Mouse (Mus musculus) heart, postnatal 25 days (tissue): ENCODE results near the gene C1qtnf6. TPM values are rescaled to one million over a fixed set of nuclear protein-coding genes. Genes with fewer than 3 reads are reported as not detected.
A peak's percentile ranks its signal among the peaks of the same experiment; 100 is the strongest.

ENCODE experiments used
- DNase-seq: peaks from one replicate; pipeline ENCODE4 v3.0.0; 2022; ENCODE audit warnings: low spot score
- intact Hi-C: fragments of 180-260 bp; cut with DNase I; formaldehyde crosslinking; loops from one replicate; pipeline ENCODE4 v1.15.1; 2025
- total RNA-seq, 2 experiments: library from RNA; stranded (reverse); gene quantifications; 2 replicates each; pipeline ENCODE4 v1.2.3; 2021

Gene C1qtnf6
- total RNA-seq, 2 experiments from 2014 or later = 56.6 to 59.4 TPM

DNA sequence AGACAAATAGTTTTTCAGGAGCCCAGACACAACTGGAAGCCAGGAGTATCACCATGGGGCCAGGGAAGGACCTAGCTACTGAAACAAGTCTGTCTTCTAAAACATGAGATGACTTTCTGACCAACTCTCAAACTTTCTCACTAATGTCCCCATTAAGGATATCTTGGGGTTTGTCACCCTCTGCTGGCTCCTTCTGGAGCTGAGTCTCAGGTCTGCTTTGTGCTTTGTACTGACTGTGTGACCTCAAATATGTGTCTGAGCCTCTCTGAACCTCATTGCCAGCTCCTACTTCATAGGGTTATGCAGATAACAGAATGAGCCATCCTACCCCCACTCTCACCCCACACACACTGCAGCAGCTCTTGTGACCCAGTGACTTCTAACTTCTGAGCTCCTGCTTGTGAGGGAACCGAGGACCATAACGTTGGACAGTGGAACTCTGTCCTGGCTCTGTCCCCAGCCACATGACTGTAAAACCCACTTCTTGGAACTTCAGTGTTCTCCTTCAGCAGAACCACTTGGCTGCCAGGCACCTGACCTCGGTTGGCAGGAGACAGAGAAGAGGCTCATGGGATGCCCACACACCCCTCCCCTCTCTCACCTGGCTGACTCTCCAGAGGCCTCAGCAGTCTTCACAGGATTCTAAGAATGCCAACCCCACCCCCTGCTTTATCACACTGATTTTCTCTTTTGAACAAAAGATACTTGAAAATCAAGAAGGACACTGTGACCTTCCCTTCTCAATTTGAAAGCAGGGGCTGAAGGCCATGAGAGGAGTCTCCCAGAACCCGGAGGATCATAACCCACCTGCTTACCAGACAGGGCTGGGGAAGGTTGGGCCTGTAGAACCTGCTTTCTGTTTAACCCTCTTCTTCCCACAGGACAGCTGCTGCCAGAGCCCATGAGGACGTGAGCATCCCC, 16.5 kb upstream of the C1qtnf6 start:
- DNase-seq = no peak
- intact Hi-C loops = loop anchor here (5.0 kb wide), 1 partner anchor 35 kb away; no protein-coding TSS in a partner anchor

DNA sequence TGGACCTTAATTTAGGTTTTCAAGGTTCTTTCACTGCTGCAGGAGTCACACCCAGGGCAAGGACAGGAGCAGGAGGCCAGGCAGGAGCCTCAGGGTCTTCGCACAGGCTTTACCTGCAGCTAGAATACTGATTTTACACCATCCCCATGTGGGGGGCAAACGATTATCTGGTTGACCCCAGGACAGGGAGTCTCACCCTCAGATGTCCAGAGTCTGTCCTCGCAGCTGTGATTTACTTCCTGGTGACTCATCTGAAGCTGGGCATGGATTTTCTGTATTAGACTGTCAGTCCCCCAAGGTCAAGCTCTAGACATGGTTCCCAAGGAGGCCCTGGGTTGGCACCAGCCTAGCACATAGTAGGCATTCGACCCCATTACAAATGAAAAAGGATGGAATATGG, 14.8 kb upstream of the C1qtnf6 start:
- intact Hi-C loops = loop anchor here (5.0 kb wide), 1 partner anchor 34 kb away; no protein-coding TSS in a partner anchor
- no peak for DNase-seq

DNA sequence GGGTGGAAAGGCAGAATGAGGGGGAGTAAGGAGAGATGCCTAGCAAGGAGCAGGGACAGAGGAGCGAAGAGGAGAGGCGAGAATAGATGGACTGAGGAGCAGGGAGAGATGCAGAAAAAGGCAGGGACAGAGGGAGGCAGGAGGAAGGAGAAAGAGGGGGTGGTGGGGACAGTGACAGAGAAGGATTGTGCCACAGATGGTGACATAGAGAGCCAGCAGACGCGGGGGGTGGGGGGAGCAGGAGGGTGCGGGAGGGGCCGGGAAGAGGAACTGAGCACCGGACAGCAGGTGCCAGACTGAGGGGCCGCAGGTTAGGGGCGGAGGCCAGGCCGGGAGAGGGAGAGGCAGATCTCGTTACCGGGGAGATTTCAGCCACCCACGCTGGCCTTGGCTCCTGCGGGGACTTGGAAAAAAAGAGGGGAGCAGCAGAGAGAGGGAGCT, 13.4 kb upstream of the C1qtnf6 start, which contains the start of gene Sstr3:
TSS of gene Sstr3 (minus strand) at position 125 of the 441 bp plus-strand sequence.
- no peak for DNase-seq
- intact Hi-C loops = loop anchor here (5.0 kb wide), 1 partner anchor 32 kb away; no protein-coding TSS in a partner anchor

DNA sequence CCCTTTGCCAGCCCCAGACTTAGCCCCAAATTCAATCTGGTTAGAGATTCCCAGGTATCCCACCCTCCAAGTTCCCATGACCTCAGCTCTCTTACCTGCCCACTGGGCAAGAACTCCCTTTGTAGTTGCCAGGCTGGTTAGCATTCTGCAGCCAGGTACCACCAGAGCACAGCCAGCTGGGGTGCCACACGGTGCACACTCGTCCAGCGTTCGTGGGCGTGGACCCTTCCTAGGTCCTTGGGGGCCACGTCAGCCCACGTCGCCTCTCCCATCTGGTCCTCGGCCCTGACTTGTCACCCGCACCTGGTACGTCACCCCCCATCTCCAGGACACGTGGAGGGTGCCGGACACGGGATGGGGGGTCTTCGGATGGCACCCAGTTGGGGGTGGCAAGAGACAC, 12.8 kb upstream of the C1qtnf6 start:
- DNase-seq = no peak
- intact Hi-C loops = no loop called here

DNA sequence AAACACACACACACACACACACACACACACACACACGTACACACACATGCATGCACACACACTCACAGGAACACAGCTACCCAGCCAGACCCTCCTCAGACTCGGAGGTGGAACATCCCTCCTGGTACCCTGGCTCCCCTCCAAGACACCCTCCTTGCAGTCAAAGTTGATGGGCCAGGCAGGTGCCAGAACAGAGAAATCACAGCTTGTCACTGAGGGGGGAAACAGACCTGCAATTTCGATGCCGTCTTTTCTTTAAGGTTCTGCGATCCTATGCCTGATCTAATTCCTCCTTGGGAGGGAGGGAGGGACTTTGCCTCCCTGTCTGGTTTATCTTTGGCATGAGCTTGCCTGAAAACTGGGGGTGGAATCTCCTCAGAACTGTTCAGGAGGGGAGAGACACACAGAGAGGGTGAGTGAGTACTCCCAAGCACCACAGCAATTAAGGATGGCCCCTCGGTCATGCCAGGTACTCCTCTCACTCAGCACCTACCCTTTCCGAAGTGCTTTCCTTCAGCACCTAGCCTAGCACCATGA, 11.6 kb upstream of the C1qtnf6 start:
- DNase-seq = no peak
- intact Hi-C loops = no loop called here

DNA sequence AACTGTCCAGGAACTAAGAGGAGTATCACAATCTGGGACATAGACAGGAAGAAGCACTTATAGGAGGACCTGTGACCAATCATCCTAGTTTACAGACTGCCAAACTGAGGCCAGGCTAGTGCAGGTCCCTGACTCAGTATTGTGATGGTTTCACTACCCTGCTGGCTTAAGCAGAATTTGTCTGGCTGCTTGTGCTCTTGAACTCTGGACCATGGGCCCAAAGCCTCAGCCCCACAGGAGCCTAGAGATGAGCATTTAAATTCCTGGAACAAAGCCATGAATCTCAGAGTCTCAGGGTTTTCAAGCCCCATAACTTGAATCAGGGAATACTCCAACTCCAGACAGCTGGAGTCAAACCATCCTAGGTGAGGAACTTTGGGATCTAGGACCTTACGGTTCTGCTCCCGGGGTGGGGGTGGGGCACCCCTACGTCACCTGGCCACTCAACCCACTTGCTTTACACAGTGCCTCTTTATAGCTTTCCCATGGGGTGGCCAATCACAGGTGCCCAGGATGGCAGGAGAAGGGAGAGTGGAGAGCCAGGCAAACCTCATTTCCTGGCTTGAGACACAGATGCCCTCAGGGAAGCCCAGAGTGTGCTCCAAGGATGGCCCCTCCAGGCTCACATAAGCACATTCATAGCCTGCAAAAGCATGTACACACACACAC, 11.0 kb upstream of the C1qtnf6 start:
- intact Hi-C loops = no loop called here
- DNase-seq = no peak

DNA sequence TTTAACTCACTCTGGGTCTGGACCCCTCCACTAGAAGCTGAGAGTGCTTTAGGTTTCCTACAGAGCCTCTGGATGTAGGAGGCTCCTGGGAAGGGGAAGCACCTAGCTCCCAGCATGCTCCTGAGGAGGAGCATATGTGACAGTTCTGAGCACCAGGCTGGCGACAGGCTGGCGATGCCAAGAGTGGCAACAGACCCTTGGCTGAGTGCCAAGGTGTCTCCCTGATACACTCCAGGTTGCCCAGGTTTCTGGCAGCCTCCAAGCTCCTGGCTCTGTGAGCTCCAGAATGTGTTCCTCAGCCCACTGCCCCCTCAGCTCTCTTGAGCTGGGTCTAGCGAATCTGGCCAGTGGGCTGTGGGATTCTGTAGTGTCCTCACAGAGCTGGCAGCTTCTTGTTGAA, 10.4 kb upstream of the C1qtnf6 start:
- DNase-seq = no peak

DNA sequence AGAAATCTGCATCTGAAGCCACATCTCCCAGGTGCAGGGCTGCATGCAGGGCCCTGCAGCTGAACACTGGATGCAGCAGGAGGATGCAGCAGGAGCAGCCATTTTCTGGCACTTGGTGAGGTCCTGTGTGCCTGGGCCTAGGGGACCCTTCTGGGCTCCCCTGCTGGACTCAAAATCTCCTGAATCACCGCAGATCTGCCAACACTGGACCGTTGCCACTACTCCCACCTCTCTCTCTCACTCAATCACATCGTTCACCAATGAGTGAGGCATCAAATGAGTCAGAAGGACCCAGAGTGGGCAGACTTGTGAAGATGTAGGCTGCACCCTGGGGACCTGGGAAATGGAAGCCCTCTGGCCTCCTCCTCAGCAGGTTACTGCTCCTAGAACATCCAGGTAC, 9.8 kb upstream of the C1qtnf6 start:
- no peak for DNase-seq
- intact Hi-C loops = no loop called here

More for the DNA sequence above, 10.4 kb upstream of the C1qtnf6 start:
- intact Hi-C loops = no loop called here

DNA sequence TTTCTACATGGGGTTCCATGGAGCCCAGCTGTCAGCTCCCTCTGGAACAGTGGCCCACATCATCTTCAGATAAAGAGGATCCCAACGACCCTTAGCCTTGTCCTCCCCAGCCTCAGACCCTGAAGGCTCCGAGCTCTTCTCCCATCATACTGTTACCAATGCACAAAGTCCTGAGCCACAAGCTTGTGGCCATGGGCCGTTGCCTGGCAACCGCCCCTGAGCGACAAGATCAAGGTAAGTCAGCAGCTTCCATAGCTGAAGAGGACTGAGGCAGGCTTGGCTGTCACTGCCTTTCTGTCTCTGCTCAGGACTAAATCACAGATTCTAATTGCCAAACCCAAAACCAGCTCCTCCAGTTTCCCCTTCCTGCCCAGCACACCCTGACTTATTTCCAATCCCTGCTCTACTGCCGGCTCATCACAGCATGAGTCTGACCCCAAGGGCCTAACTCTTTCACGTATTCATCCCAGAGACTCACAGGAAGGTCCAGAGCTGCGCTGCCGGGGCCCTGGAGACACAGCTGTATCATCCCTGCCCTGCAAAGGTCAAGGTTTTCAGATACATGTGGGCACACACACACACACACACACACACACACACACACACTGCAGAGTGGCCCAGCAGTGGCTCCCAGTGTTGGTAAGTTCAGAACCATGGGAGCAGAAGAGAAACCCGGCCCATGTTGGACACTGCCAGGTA, 4.7 kb upstream of the C1qtnf6 start:
- DNase-seq = no peak
- intact Hi-C loops = no loop called here

DNA sequence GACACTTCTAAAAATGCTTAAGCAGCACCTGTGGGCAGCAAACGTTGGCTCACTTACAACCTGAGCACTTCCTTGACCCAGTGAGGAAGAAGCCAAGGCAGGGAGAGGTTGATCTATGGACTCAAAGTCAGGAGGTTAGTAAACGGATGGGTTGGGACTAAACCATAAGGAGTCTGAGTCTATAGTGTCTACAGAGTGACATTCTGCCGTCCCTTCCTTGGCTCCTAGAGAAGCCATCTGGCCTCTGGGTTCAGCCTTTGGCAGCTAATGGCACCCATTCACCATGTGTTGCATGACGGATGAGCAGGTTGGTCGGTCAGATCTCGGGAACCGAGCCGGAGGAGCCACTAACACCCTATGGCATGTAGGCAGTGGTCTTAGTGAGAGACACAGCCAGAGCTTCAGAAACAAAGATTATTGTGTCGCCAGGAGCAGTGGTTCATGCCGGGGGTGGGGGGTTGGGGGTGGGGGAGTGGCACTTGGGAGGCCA, 2.2 kb upstream of the C1qtnf6 start:
- intact Hi-C loops = loop anchor here (5.0 kb wide), 2 partner anchors 49 to 356 kb away; no protein-coding TSS in a partner anchor
- no peak for DNase-seq

DNA sequence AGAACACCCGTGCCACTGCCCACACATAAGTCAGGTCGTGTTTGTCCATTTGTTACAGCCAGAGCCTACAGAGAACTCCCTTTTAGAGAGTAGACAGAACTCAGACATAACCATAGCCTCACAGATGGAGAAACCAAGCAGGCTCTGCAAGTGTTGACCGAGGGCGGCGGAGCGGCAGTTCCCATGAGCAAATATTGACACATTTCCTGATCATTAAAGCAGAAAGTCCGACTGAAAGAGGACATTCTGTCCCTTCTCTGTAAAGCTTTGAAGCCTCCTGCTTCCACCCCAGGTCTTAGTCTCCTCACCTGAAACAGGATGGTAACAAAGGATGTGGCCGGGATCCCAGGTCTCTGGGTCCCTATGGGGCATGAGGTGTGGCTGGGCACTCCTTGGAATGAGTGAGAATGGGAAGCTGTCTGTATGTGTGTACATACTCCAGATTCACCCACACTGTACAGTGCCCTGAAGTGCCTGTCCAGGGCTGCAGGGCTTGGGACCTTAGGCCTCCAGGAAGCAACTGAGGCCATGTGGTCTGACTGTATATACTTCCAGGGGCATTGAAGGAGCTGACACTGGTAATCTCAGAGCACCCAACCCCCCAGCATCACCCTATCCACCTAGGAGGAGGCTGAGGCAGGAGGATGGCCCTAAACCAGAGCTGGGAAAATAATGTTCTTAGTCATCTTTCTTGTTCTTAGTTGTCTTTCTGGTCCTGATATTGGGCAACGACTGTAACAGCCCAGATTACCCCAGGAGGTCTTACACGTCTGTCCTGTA, 1.5 kb upstream of the C1qtnf6 start:
- intact Hi-C loops = loop anchor here (1.0 to 5.0 kb wide), 3 partner anchors 50 to 355 kb away; no protein-coding TSS in a partner anchor

DNA sequence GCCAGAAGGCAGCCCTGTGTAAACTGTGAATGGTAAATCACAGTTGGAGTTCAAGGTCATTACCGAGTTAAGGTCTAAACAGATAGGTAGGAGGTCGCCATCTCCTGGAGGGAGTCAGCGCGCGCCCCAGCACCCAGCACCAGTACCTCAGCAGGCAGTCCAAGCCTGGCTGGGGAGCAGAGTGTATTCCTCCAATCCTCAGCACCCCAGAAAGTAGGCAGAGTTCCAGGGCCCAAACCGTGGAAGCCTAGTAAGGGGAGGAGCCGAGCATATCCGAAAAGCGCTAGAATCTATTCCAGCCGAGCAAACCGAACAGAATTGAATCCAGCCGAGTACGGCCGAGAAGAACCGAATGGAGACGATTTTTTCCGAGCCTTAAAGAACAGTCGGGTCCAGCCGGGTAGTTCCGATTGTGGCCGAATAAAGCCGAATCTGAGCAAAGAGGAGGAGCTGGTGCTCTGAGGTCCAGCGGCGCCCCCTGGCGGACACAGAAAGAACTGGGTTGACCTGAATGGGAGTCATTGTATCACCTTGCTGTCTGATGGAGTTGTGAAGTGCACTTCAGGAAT, 769 bp upstream of the C1qtnf6 start:
- intact Hi-C loops = loop anchor here (1.0 to 5.0 kb wide), 4 partner anchors 18 to 355 kb away; no protein-coding TSS in a partner anchor
- DNase-seq = peak; percentile 94

More for the DNA sequence above, 1.5 kb upstream of the C1qtnf6 start:
- no peak for DNase-seq

DNA sequence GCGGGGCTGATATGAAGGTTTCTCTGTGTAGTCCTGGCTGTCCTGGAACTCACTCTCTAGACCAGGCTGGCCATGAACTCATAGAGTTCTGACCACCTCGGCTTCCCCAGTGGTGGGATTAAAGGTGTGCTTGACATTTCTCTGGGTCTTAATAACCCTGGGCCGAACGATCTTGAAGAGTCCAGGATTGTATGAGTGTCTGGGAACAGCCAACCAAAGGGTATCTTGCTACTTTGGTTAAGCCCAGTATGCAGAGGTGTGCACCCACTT, 170 bp upstream of the C1qtnf6 start:
- DNase-seq = no peak
- intact Hi-C loops = loop anchor here (1.0 to 5.0 kb wide), 3 partner anchors 17 to 354 kb away; no protein-coding TSS in a partner anchor

DNA sequence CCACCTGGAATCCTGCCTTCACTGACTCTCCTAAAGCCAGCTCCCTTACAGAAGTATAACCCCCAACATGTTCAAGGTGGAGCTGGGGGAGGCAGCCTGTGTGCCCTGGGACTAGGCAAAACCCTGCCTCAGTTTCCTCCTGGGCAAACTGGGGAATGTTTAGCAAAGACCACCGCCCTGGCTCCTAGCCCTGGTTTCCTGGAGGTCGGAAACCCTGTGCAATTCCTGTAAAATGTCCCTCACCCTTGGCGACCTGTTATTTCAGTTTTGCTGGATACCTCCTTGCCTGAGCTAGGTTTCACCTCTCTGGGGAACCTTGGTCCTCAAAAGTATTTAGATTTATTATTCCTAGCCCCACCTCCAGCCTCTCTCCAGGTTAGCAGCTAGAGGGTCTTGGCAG, 1.1 kb downstream of the C1qtnf6 start:
- no peak for DNase-seq
- intact Hi-C loops = loop anchor here (5.0 kb wide), 2 partner anchors 52 to 353 kb away; no protein-coding TSS in a partner anchor

DNA sequence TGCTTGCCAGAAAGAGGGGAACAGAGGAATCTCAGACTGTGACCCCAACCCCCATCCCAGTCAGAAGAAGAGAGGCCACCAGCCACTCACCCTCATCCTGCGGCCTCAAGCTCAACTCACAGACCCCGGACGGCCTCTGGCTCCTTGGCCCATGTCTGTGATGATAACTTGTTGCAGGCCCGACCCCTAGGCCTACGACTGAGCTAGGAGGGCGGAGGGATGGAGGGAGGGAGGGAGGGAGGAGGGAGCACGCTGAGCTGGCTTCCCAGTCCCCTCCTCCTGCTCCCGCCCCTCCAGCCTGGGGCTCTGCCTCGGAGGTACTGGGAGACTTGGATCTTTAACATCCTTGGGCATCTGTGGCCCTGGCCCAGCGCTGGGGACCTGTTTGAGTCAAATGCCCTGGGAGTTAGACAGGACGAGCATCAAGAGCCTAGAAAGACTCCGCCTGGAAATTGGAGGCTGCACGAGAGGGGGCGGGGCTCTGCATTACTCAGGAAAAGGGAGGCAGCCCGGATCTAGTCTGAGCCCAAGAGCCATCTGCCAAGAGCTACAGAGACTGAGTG, 1.7 kb downstream of the C1qtnf6 start:
- DNase-seq = peak; percentile 65
- intact Hi-C loops = no loop called here

DNA sequence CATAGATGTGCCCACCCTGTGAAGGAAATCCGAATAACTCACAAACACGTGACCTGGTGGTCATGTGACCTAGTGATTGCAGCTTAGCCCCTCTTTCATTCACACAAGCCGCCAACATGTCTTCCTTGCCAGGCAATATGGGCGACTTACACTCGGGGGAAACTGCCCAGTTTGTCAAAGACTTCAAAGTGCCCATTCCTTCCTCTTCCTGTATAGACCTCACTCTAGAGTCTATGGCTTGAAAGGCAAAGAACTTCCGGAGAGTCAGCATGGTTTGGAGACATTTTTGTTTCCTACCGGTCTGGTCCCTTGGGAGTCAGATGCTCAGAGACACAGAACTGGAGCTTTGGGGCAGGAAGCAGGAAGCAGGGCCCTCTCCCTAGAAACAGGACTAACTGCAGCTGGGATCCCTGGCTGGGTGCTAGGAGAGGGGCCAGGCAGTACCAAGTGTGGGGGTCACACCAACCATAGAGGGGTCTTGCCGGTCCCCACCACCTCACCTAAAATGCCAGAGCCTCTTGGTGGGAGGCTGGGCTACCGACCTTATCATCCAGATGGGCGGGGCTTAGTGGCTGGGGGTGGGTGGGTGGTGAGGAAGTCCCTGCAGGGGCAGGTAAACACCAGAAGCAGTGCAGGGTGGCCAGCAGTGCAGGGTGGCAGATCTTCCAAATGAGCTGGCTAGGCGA, 2.3 kb downstream of the C1qtnf6 start:
- intact Hi-C loops = no loop called here
- peak; percentile 42 for DNase-seq

DNA sequence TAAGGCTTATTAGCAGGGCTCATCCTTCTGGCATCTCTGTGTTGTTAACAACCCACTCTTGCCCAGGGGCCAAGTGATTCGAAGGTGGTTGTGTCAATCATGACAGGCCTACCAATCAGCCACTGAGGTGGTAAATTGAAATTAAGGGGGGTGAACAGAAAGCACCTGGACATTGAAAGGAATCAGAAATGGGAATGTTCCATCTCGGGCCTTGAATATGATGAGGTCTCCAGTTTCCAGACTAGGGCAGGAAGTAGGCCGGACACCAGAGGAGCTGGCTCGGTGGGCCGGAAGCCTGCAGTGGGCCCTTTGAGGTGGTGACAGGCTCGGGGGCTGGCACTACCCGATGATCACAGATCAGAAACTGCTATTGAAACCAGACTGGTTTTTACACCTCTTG, 3.2 kb downstream of the C1qtnf6 start:
- DNase-seq = peak; percentile 48
- intact Hi-C loops = no loop called here

DNA sequence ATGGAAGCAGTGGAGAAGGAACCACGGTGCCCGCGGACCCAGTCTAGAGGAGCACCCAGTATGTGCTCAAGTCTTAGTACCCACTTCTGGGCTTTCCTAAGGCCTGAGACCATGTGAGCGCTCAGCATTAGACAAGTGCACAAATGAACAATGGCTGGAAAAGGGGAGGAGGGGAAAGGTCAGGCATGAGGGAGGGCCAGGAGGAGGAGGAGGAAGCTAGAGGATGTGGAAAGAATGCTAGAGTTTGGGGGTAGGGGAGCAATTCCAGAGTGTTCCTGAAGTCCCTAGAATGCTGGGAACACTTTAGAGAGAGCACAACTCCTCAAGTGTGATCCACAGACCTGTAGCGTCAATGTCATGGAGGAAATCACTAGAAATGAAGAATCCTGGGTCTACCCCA, 7.1 kb downstream of the C1qtnf6 start:
- intact Hi-C loops = no loop called here
- DNase-seq = no peak
